ENCODE assay signal across 1 mouse cellular context in genomic region chr2:62392098-62392497, GRCm38 (mm10).
A peak's percentile ranks its signal among the peaks of the same experiment; 100 is the strongest.
TF ChIP-seq lines count a peak whose summit lies in the region.

No protein-coding gene starts in this region.

TF ChIP-seq in MEL, 35 proteins besides CTCF, POLR2A, EP300 and RAD21 (continued from another document):
- peak; percentile 46; the same call in 1 of the 2 replicates for TF ChIP-seq ZMIZ1 (IDR thresholded peaks at IDR 0.05; ENCODE audit: low read depth, low read length)
- TF ChIP-seq ETS1 (IDR thresholded peaks at IDR 0.05; ENCODE audit: low read depth, low read length), result peak; percentile 89
- TF ChIP-seq NRF1 (IDR thresholded peaks at IDR 0.05; ENCODE audit: insufficient read depth, low read depth, low read length, poor library complexity, severe bottlenecking), result no peak
- TF ChIP-seq SMC3 (IDR thresholded peaks at IDR 0.05; ENCODE audit: low read depth, low read length), result peak; percentile 26
- no peak for TF ChIP-seq MAZ (IDR thresholded peaks at IDR 0.05; ENCODE audit: low read depth, low read length)
- TF ChIP-seq SIN3A (IDR thresholded peaks at IDR 0.05; ENCODE audit: low read length), result peak; percentile 86
- TF ChIP-seq MAX (IDR thresholded peaks at IDR 0.05; ENCODE audit: low read length), result peak; percentile 79
TF ChIP-seq in MEL: peak in this region for 19.
